Mouse (Mus musculus) intestine, postnatal 0 days (tissue): ENCODE measurements at regions not wholly inside any gene's neighbourhood (a gene's known extent, or its start where the extent isn't known, plus 50 kb on each side); places are given as distances from the start of the nearest gene placed in this dataset.

Source experiments
- ATAC-seq: fragments of 200-750 bp; cut with Nextera tagmentation; 2 replicates; pipeline ENCODE4 v1.8.0; 2017; ENCODE audit warnings: mild to moderate bottlenecking, moderate TSS enrichment, moderate library complexity
- H3K27ac ChIP-seq: fragments of 300-500 bp; sonication (generic); 2 replicates; pipeline ENCODE4 v1.5.1; 2014; ENCODE audit warnings: mild to moderate bottlenecking, low read depth, low read length, moderate library complexity
- H3K27me3 ChIP-seq: fragments of 300-500 bp; sonication (generic); replicated peaks from 2 replicates; pipeline ENCODE4 v1.6.1; 2014; ENCODE audit warnings: low read length, mixed read lengths; ENCODE audit not compliant: control insufficient read depth, insufficient read depth
- H3K36me3 ChIP-seq: fragments of 300-500 bp; sonication (generic); 2 replicates; pipeline ENCODE4 v1.6.1; 2014; ENCODE audit warnings: mild to moderate bottlenecking, moderate library complexity; ENCODE audit not compliant: control insufficient read depth, insufficient read depth
- H3K4me1 ChIP-seq: fragments of 300-500 bp; sonication (generic); replicated peaks from 2 replicates; pipeline ENCODE4 v1.6.1; 2014; ENCODE audit warnings: antibody characterized with exemption, low read length, mixed read lengths; ENCODE audit not compliant: control insufficient read depth, insufficient read depth
- H3K4me2 ChIP-seq: fragments of 300-500 bp; sonication (generic); replicated peaks from 2 replicates; pipeline ENCODE4 v1.6.1; 2014; ENCODE audit warnings: low read depth, mild to moderate bottlenecking, moderate library complexity
- H3K4me3 ChIP-seq: fragments of 300-500 bp; sonication (generic); 2 replicates; pipeline ENCODE4 v1.5.1; 2014; ENCODE audit warnings: low read depth, low read length
- H3K9ac ChIP-seq: fragments of 300-500 bp; sonication (generic); 2 replicates; pipeline ENCODE4 v1.6.1; 2014; ENCODE audit warnings: mild to moderate bottlenecking, low read depth, low read length
- H3K9me3 ChIP-seq: fragments of 300-500 bp; sonication (generic); 2 replicates; pipeline ENCODE4 v1.6.1; 2016; ENCODE audit warnings: mixed run types; ENCODE audit not compliant: control insufficient read depth
- CTCF ChIP-seq: sonication (generic); IDR thresholded peaks from 2 replicates; pipeline ENCODE4 v1.5.1; 2016; ENCODE audit warnings: low read depth, mild to moderate bottlenecking, control low read depth, antibody characterized with exemption, moderate library complexity
- WGBS: fragments of 180-500 bp; shearing (Covaris S2); extraction: QIAGEN DNeasy Blood & Tissue Kit; methylation state at CpG from one replicate; pipeline ENCODE4 v1.1.7; 2014; 5-methylcytosine and 5-hydroxymethylcytosine counted together

- no peak overlapping the region for H3K9ac ChIP-seq
- H3K4me2 ChIP-seq = no peak overlapping the region
- no peaks in the 10 kb centered on the region for H3K4me1 ChIP-seq
- H3K36me3 ChIP-seq = no peaks in the 10 kb centered on the region
- no peak overlapping the region for H3K4me3 ChIP-seq
- H3K27me3 ChIP-seq = no peaks in the 10 kb centered on the region
- H3K9me3 ChIP-seq = no peaks in the 10 kb centered on the region
- no peak overlapping the region for H3K27ac ChIP-seq
- no peak for ATAC-seq
- TF ChIP-seq CTCF = no peak
Observed at GRCm38 (mm10) chr14:105010742-105011141, 166.4 kb downstream of the Rbm26 start.

- no peak overlapping the region for H3K4me2 ChIP-seq
- ATAC-seq = no peak
- 79% methylated on average over 2 of the region's 2 CpGs for WGBS
- no peaks in the 10 kb centered on the region for H3K9me3 ChIP-seq
- no peaks in the 10 kb centered on the region for H3K36me3 ChIP-seq
- no peak overlapping the region for H3K4me3 ChIP-seq
- H3K27me3 ChIP-seq = no peaks in the 10 kb centered on the region
- no peak for TF ChIP-seq CTCF
- H3K9ac ChIP-seq = no peak overlapping the region
- H3K4me1 ChIP-seq = no peaks in the 10 kb centered on the region
- no peak overlapping the region for H3K27ac ChIP-seq
Observed at GRCm38 (mm10) chr14:105008331-105008730, 168.8 kb downstream of the Rbm26 start.

GRCm38 (mm10) chr14:104994066-104994465 is 183.1 kb downstream of the Rbm26 start:
- Histone ChIP-seq H3K9me3 (no peaks in the 10 kb centered on the region), H3K9ac (no peak overlapping the region), H3K4me3 (no peak overlapping the region), H3K36me3 (no peaks in the 10 kb centered on the region), H3K27ac (no peak overlapping the region), H3K4me2 (no peak overlapping the region), H3K27me3 (no peaks in the 10 kb centered on the region), H3K4me1 (no peaks in the 10 kb centered on the region)
- no peak for ATAC-seq
- 93% methylated on average over 3 of the region's 3 CpGs for WGBS
- no peak for TF ChIP-seq CTCF

- ATAC-seq = no peak
- no peak overlapping the region for H3K9ac ChIP-seq
- no peak overlapping the region for H3K27ac ChIP-seq
- no peak overlapping the region for H3K4me3 ChIP-seq
- no peak for TF ChIP-seq CTCF
- no peak overlapping the region for H3K4me2 ChIP-seq
- WGBS = 35% methylated on average over 1 of the region's 1 CpGs
- no peaks in the 10 kb centered on the region for H3K4me1 ChIP-seq
- no peaks in the 10 kb centered on the region for H3K27me3 ChIP-seq
- no peaks in the 10 kb centered on the region for H3K9me3 ChIP-seq
- H3K36me3 ChIP-seq = no peaks in the 10 kb centered on the region
Observed at GRCm38 (mm10) chr14:104966046-104966445, 211.1 kb downstream of the Rbm26 start.

- ATAC-seq = no peak
- Histone ChIP-seq H3K9ac (no peak overlapping the region), H3K27me3 (no peaks in the 10 kb centered on the region), H3K4me1 (no peaks in the 10 kb centered on the region), H3K4me3 (no peak overlapping the region), H3K4me2 (no peak overlapping the region), H3K36me3 (no peaks in the 10 kb centered on the region), H3K27ac (no peak overlapping the region), H3K9me3 (no peaks in the 10 kb centered on the region)
- 79% methylated on average over 5 of the region's 5 CpGs for WGBS
- TF ChIP-seq CTCF = no peak
Observed at GRCm38 (mm10) chr14:104943450-104943849, 233.7 kb downstream of the Rbm26 start.

GRCm38 (mm10) chr14:104939961-104940360 is 237.2 kb downstream of the Rbm26 start:
- H3K36me3 ChIP-seq = no peaks in the 10 kb centered on the region
- no peaks in the 10 kb centered on the region for H3K9me3 ChIP-seq
- TF ChIP-seq CTCF = no peak
- no peak overlapping the region for H3K4me2 ChIP-seq
- H3K9ac ChIP-seq = no peak overlapping the region
- WGBS = 83% methylated on average over 15 of the region's 15 CpGs
- no peaks in the 10 kb centered on the region for H3K4me1 ChIP-seq
- H3K4me3 ChIP-seq = no peak overlapping the region
- no peaks in the 10 kb centered on the region for H3K27me3 ChIP-seq
- no peak overlapping the region for H3K27ac ChIP-seq
- ATAC-seq = no peak
